Mouse (Mus musculus) liver, embryonic 14.5 days (tissue): ENCODE measurements at regions not wholly inside any gene's neighbourhood (a gene's known extent, or its start where the extent isn't known, plus 50 kb on each side); places are given as distances from the start of the nearest gene placed in this dataset.

Experiments
- CTCF ChIP-seq: IDR thresholded peaks from 2 replicates; pipeline ENCODE4 v1.5.1; 2016; ENCODE audit warnings: antibody characterized with exemption, low read depth, control low read depth
- EP300 ChIP-seq: IDR thresholded peaks from 2 replicates; pipeline ENCODE4 v1.6.1; 2016; ENCODE audit warnings: antibody characterized with exemption, low read depth

GRCm38 (mm10) chr10:117522373-117522772 lies 106.9 kb upstream of the Cpm start:
- TF ChIP-seq CTCF, result no peak
- no peak for TF ChIP-seq EP300
